Mouse (Mus musculus) MEL (cell line): ENCODE measurements around the gene Pard3. TPM values are rescaled to one million over a fixed set of nuclear protein-coding genes. Genes with fewer than 3 reads are reported as not detected.

Source experiments
- DNase-seq: peaks from one replicate; pipeline ENCODE4 v3.0.0; 2011; ENCODE audit warnings: low read depth, low spot score
- H3K27ac ChIP-seq: 2 replicates; pipeline ENCODE4 v1.5.1; 2012; ENCODE audit warnings: low read depth, mild to moderate bottlenecking, control low read depth, low read length, moderate library complexity; ENCODE audit not compliant: control insufficient read depth
- H3K27me3 ChIP-seq, 2 experiments: fragments of 150-350 bp in 1 of 2; sonication (generic) in 1 of 2; 2 replicates each; pipeline ENCODE4 v1.6.1; 2012; ENCODE audit warnings: low read length in 2 of 2, mild to moderate bottlenecking in 2 of 2, improper control_type of control experiment in 1 of 2, moderate library complexity in 1 of 2; ENCODE audit not compliant: insufficient read depth in 2 of 2, control insufficient read depth in 1 of 2
- H3K36me3 ChIP-seq, 2 experiments: 2 replicates each; pipeline ENCODE4 v1.6.1; 2012 to 2014; ENCODE audit warnings: low read length in 2 of 2, improper control_type of control experiment in 1 of 2, inconsistent platforms in 1 of 2, mild to moderate bottlenecking in 1 of 2; ENCODE audit not compliant: insufficient read depth in 2 of 2, control insufficient read depth in 1 of 2
- H3K4me1 ChIP-seq, 2 experiments: fragments of 150-350 bp in 1 of 2; sonication (generic) in 1 of 2; 2 replicates each; pipeline ENCODE4 v1.6.1; 2012; ENCODE audit warnings: low read length in 2 of 2, improper control_type of control experiment in 1 of 2, mild to moderate bottlenecking in 1 of 2; ENCODE audit not compliant: insufficient read depth in 2 of 2, control insufficient read depth in 1 of 2
- H3K4me3 ChIP-seq, 2 experiments: fragments of 150-350 bp in 1 of 2; sonication (generic) in 1 of 2; 2 replicates each; pipeline ENCODE4 v1.5.1; 2012; ENCODE audit warnings: low read depth in 2 of 2, low read length in 2 of 2, mild to moderate bottlenecking in 2 of 2, moderate library complexity in 2 of 2, control low read depth in 1 of 2, improper control_type of control experiment in 1 of 2; ENCODE audit not compliant: control insufficient read depth in 1 of 2, insufficient read depth in 1 of 2
- H3K79me2 ChIP-seq: 2 replicates; pipeline ENCODE4 v1.6.1; 2012; ENCODE audit warnings: mild to moderate bottlenecking, low read length, moderate library complexity; ENCODE audit not compliant: control insufficient read depth, poor library complexity, insufficient read depth
- H3K9ac ChIP-seq: 2 replicates; pipeline ENCODE4 v1.6.1; 2012; ENCODE audit warnings: low read depth, mild to moderate bottlenecking, control low read depth, low read length, moderate library complexity; ENCODE audit not compliant: control insufficient read depth, poor library complexity, severe bottlenecking
- H3K9me3 ChIP-seq: fragments of 150-350 bp; sonication (generic); replicated peaks from 2 replicates; pipeline ENCODE4 v1.6.1; 2012; ENCODE audit warnings: mild to moderate bottlenecking, low read length, improper control_type of control experiment, moderate library complexity; ENCODE audit not compliant: insufficient read depth
- CHD1 ChIP-seq: IDR thresholded peaks from 2 replicates; pipeline ENCODE4 v1.6.1; 2012; ENCODE audit warnings: low read depth, mild to moderate bottlenecking, inconsistent platforms, low read length, improper control_type of control experiment
- CHD2 ChIP-seq: IDR thresholded peaks from 2 replicates; pipeline ENCODE4 v1.6.1; 2011; ENCODE audit warnings: low read length, improper control_type of control experiment
- E2F4 ChIP-seq: IDR thresholded peaks from 2 replicates; pipeline ENCODE4 v1.6.1; 2011; ENCODE audit warnings: low read depth, low read length, improper control_type of control experiment, borderline replicate concordance
- EP300 ChIP-seq, 2 experiments: IDR thresholded peaks; 2 replicates each; pipeline ENCODE4 v1.6.1; 2011; ENCODE audit warnings: improper control_type of control experiment in 2 of 2, low read length in 2 of 2, low read depth in 1 of 2, mild to moderate bottlenecking in 1 of 2
- ETS1 ChIP-seq: IDR thresholded peaks from 2 replicates; pipeline ENCODE4 v1.6.1; 2012; ENCODE audit warnings: low read depth, mild to moderate bottlenecking, inconsistent platforms, low read length, improper control_type of control experiment, moderate library complexity
- GATA1 ChIP-seq: IDR thresholded peaks from 2 replicates; pipeline ENCODE4 v1.6.1; 2011; ENCODE audit warnings: low read depth, low read length, improper control_type of control experiment
- HCFC1 ChIP-seq: IDR thresholded peaks from 2 replicates; pipeline ENCODE4 v1.6.1; 2012; ENCODE audit warnings: low read depth, mild to moderate bottlenecking, inconsistent platforms, low read length, improper control_type of control experiment, moderate library complexity
- JUND ChIP-seq: IDR thresholded peaks from 2 replicates; pipeline ENCODE4 v1.6.1; 2011; ENCODE audit warnings: low read depth, mild to moderate bottlenecking, improper control_type of control experiment, low read length
- MAFK ChIP-seq: IDR thresholded peaks from 2 replicates; pipeline ENCODE4 v1.6.1; 2011; ENCODE audit warnings: low read depth, mild to moderate bottlenecking, low read length, improper control_type of control experiment, borderline replicate concordance
- MYB ChIP-seq: IDR thresholded peaks from 2 replicates; pipeline ENCODE4 v1.6.1; 2011; ENCODE audit warnings: mild to moderate bottlenecking, low read depth, low read length, improper control_type of control experiment
- MYC ChIP-seq: IDR thresholded peaks from 2 replicates; pipeline ENCODE4 v1.6.1; 2011; ENCODE audit warnings: low read depth, mild to moderate bottlenecking, low read length, improper control_type of control experiment, moderate library complexity
- NELFE ChIP-seq: IDR thresholded peaks from 2 replicates; pipeline ENCODE4 v1.6.1; 2011; ENCODE audit warnings: low read depth, low read length, improper control_type of control experiment
- RAD21 ChIP-seq: IDR thresholded peaks from 2 replicates; pipeline ENCODE4 v1.6.1; 2011; ENCODE audit warnings: mild to moderate bottlenecking, low read depth, low read length, improper control_type of control experiment
- RCOR1 ChIP-seq: IDR thresholded peaks from 2 replicates; pipeline ENCODE4 v1.6.1; 2012; ENCODE audit warnings: low read depth, mild to moderate bottlenecking, inconsistent platforms, low read length, improper control_type of control experiment
- SIN3A ChIP-seq: IDR thresholded peaks from 2 replicates; pipeline ENCODE4 v1.6.1; 2012; ENCODE audit warnings: low read length, improper control_type of control experiment, inconsistent platforms
- SMC3 ChIP-seq: IDR thresholded peaks from 2 replicates; pipeline ENCODE4 v1.6.1; 2011; ENCODE audit warnings: low read depth, low read length, improper control_type of control experiment
- UBTF ChIP-seq: IDR thresholded peaks from 2 replicates; pipeline ENCODE4 v1.6.1; 2012; ENCODE audit warnings: low read depth, mild to moderate bottlenecking, inconsistent platforms, low read length, improper control_type of control experiment, moderate library complexity, borderline replicate concordance; ENCODE audit not compliant: insufficient read depth
- USF2 ChIP-seq, 2 experiments: IDR thresholded peaks; 2 replicates each; pipeline ENCODE4 v1.6.1; 2011 to 2012; ENCODE audit warnings: improper control_type of control experiment in 2 of 2, low read length in 2 of 2, borderline replicate concordance in 1 of 2, inconsistent platforms in 1 of 2, low read depth in 1 of 2, mild to moderate bottlenecking in 1 of 2; ENCODE audit not compliant: insufficient read depth in 1 of 2
- ZC3H11A ChIP-seq: IDR thresholded peaks from 2 replicates; pipeline ENCODE4 v1.6.1; 2012; ENCODE audit warnings: low read depth, mild to moderate bottlenecking, inconsistent platforms, low read length, improper control_type of control experiment
- ZNF384 ChIP-seq: IDR thresholded peaks from 2 replicates; pipeline ENCODE4 v1.6.1; 2012; ENCODE audit warnings: low read depth, mild to moderate bottlenecking, inconsistent platforms, low read length, improper control_type of control experiment
- polyA plus RNA-seq, 2 experiments: library from polyadenylated mRNA; stranded (reverse) in 1 of 2; unstranded in 1 of 2; fragments of >175 nt in 1 of 2; fragments of >200 nt in 1 of 2; gene quantifications; 2 replicates each; pipeline versions ENCODE4 v1.2.1 to v1.2.4; 2012; ENCODE audit warnings: low replicate concordance in 2 of 2, low read depth in 1 of 2; ENCODE audit not compliant: insufficient read length in 2 of 2, insufficient read depth in 1 of 2, missing spikeins in 1 of 2
- total RNA-seq: library from RNA; depleted of rRNA; stranded (reverse); fragments of 300-350 nt; gene quantifications from 2 replicates; pipeline ENCODE4 v1.2.3, GENCODE M21; 2012

Gene Pard3
- total and polyA plus RNA-seq, 3 experiments, result not detected

- no peak for DNase-seq
- Histone ChIP-seq H3K4me3 (no peak overlapping the region), H3K9me3 (no peaks in the 10 kb centered on the region), H3K79me2 (no peaks in the 10 kb centered on the region)
- no peak for TF ChIP-seq USF2 (IDR thresholded peaks at IDR 0.05; ENCODE audit: borderline replicate concordance in 1 of 2, insufficient read depth in 1 of 2, low read depth in 1 of 2, low read length in 2 of 2)
- TF ChIP-seq CHD2, result no peak
- TF ChIP-seq ZC3H11A, result no peak
- no peak for TF ChIP-seq ETS1
- TF ChIP-seq, all 39 proteins: peak for 0
- Histone ChIP-seq H3K9ac (no peak overlapping the region), H3K27ac (no peak overlapping the region), H3K27me3 (no peaks in the 10 kb centered on the region), H3K36me3 (no peaks in the 10 kb centered on the region), H3K4me1 (no peaks in the 10 kb centered on the region)
Observed at GRCm38 (mm10) chr8:127191824-127192223, 128.1 kb downstream of the Pard3 start.

GRCm38 (mm10) chr8:127192331-127192730 is 128.6 kb downstream of the Pard3 start:
- DNase-seq, result no peak

GRCm38 (mm10) chr8:127193375-127193774 is 129.7 kb downstream of the Pard3 start:
- Histone ChIP-seq H3K36me3 (no peaks in the 10 kb centered on the region), H3K4me3 (no peak overlapping the region), H3K27ac (no peak overlapping the region), H3K9ac (no peak overlapping the region), H3K27me3 (no peaks in the 10 kb centered on the region), H3K79me2 (no peaks in the 10 kb centered on the region), H3K9me3 (no peaks in the 10 kb centered on the region), H3K4me1 (no peaks in the 10 kb centered on the region)
- TF ChIP-seq RCOR1, result no peak
- no peak for TF ChIP-seq JUND
- TF ChIP-seq MAFK, result no peak
- TF ChIP-seq SMC3, result no peak
- no peak for TF ChIP-seq HCFC1
- no peak for TF ChIP-seq USF2 (IDR thresholded peaks at IDR 0.05; ENCODE audit: borderline replicate concordance in 1 of 2, insufficient read depth in 1 of 2, low read depth in 1 of 2, low read length in 2 of 2)
- no peak for TF ChIP-seq SIN3A
- TF ChIP-seq MYC, result no peak
- TF ChIP-seq CHD1, result no peak
- no peak for TF ChIP-seq EP300 (IDR thresholded peaks at IDR 0.05; ENCODE audit: low read depth in 1 of 2, low read length in 2 of 2)
- no peak for TF ChIP-seq E2F4
- no peak for TF ChIP-seq ETS1
- DNase-seq, result no peak

More at GRCm38 (mm10) chr8:127192331-127192730, 128.6 kb downstream of the Pard3 start:
- TF ChIP-seq EP300 (IDR thresholded peaks at IDR 0.05; ENCODE audit: low read depth in 1 of 2, low read length in 2 of 2) (no peak), RAD21 (no peak), NELFE (no peak), ZNF384 (no peak), UBTF (no peak), RCOR1 (no peak), CHD1 (no peak), GATA1 (no peak), SMC3 (no peak), ZC3H11A (no peak), MYB (no peak)
- H3K4me1 ChIP-seq, result no peaks in the 10 kb centered on the region
- no peak overlapping the region for H3K27ac ChIP-seq
- H3K36me3 ChIP-seq, result no peaks in the 10 kb centered on the region
- H3K79me2 ChIP-seq, result no peaks in the 10 kb centered on the region
- H3K9me3 ChIP-seq, result no peaks in the 10 kb centered on the region
- no peak overlapping the region for H3K9ac ChIP-seq
- no peak overlapping the region for H3K4me3 ChIP-seq
- H3K27me3 ChIP-seq, result no peaks in the 10 kb centered on the region
